Mouse (Mus musculus): ENCODE results near the gene Zfpm1. TPM values are rescaled to one million over a fixed set of nuclear protein-coding genes. Genes with fewer than 3 reads are reported as not detected.

Zfpm1 gene
- polyA plus RNA-seq, 1 experiment from 2014 or later, result 1.5 TPM

DNA sequence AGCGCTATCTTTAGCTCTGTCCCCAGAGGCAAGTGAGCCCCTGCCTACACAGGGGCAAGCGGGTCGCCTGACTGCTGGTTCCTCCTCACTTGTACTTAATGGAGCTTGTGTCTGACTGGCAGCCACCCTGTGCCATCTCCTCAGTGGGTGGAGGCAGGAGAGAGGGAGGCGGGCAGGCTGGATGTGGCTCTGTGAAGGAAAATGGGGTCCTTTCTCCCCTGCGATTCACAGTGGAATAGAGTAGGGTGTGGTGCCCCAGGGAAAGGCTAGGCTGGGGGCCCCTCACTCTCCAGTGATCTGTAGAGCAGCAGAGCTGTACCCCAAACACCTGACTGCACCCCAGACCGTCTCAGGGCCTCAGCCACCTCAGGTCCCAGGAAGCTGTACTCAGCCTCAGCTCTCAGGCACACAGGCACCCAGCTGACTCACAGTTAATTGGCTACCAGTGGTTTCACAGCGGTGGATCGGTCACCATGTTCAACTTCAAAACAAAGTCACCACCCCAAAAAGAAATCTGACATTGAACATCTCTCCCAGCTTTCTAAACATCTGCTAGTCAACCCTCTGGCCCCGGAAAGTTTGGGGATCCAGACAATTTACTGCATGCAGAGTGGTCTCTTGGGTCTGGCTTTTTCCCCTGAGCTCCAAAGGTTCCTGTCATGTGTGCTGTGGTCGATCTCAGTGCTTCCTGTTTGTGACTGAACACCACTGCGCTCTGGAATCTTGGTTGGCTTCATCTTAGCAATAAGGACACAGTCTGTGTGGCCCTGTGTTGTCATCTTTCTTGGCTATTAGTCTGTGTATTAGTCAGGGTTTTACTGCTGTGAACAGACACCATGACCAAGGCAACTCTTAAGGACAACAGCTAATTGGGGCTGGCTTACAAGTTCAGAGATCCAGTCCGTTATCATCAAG, 63.5 kb downstream of the Zfpm1 start:
- no peak overlapping the region for H3K27ac ChIP-seq (replicated peaks)
- no peak overlapping the region for H3K4me3 ChIP-seq
- DNase-seq (ENCODE audit: low spot score), result no peak
- H3K36me3 ChIP-seq (replicated peaks), result no peaks in the 10 kb centered on the region
- no peaks in the 10 kb centered on the region for H3K9me3 ChIP-seq
- 53% methylated on average over 12 of the region's 12 CpGs for WGBS
- peaks cover 84% of the 10 kb centered on the region for H3K27me3 ChIP-seq (replicated peaks; ENCODE audit: low read depth, poor library complexity, severe bottlenecking)
- peaks cover 37% of the 10 kb centered on the region for H3K4me1 ChIP-seq

DNA sequence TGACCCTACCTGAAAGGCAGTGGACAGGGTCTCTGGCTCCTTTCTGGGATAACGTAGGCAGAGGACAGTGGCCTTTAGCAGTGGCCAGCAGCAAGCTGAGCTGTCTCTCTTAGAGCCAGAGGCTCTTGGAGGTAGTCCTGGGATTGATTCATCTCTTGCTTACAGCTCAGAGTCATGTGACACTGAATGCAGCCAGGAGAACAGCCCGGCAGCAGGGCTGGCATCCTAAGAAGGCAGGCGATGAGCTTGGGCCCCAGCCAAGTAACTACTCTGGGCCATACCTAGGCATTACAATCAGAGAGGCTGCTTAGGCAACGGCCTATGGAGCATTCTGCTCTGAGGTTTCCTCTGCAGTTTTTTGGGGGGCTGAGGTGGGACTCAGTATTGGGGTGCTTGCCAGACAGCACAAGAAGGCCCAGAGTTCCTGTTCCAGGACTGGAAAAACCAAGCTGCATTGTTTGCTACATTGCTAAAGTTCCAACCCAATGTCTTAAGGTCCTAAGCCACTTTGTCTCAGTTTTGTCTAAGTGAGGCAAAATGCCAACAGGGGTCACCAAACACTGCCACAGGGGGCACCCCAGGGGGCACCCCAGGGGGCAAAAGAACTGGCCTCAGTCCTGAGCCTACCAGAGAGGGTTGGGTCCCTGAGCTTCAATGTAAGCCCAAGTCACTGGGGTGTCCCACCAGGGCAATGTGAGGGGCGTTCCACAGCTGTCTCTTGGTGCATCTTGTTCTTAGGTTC, 66.0 kb downstream of the Zfpm1 start:
- 79% methylated on average over 5 of the region's 5 CpGs for WGBS
- peaks cover 40% of the 10 kb centered on the region for H3K4me1 ChIP-seq
- H3K9me3 ChIP-seq, result no peaks in the 10 kb centered on the region
- no peaks in the 10 kb centered on the region for H3K36me3 ChIP-seq (replicated peaks)
- no peak overlapping the region for H3K4me3 ChIP-seq
- peaks cover 76% of the 10 kb centered on the region for H3K27me3 ChIP-seq (replicated peaks; ENCODE audit: low read depth, poor library complexity, severe bottlenecking)
- DNase-seq (ENCODE audit: low spot score), result no peak
- no peak overlapping the region for H3K27ac ChIP-seq (replicated peaks)

DNA sequence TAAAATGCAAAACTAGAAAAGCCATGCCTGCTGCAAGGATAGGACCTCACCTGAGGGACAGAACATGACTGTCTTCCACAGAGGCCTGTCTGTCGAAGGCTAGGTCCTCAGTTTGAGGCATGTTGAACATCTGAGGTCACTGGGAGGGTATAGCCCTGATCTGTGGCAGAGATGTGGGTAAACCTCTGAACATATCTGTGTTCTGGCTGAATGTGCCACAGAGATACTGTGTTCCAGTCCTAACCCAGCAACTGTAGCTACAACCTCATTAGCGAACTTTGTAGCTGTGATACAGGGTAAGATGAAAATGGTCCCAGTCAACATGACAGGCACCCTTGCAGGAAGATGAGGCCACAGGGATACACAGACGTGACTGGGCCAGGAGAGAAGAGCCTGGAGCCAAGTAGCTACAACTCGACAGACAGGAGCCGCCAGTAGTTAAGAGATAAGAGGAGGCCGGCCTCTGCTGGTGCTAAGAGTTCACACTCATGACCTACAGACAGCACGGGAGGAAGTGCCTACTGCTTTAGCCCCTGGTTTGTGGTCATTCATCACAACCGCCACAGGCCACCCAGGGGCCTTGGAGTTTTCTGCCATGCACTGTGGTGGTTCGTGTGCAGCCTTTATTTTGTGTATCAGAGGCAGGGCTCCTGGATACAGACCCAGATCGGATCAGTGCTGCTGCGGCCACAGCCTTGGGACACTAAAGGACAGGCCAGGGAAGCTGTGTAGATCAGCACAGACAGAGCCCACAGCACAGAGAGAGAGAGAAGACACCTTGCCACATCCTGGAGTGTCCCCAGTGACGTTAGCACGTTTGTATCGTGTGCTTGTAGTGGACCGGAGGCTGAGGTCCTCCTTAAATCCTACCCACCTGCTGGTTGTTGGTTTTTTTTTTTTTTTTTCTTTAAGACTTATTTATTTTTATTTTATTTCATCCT, 67.7 kb downstream of the Zfpm1 start:
- H3K4me1 ChIP-seq, result peaks cover 23% of the 10 kb centered on the region
- no peak overlapping the region for H3K4me3 ChIP-seq
- peaks cover 67% of the 10 kb centered on the region for H3K27me3 ChIP-seq (replicated peaks; ENCODE audit: low read depth, poor library complexity, severe bottlenecking)
- no peak overlapping the region for H3K27ac ChIP-seq (replicated peaks)
- no peaks in the 10 kb centered on the region for H3K9me3 ChIP-seq
- H3K36me3 ChIP-seq (replicated peaks), result no peaks in the 10 kb centered on the region
- no peak for DNase-seq (ENCODE audit: low spot score)
- 45% methylated on average over 15 of the region's 15 CpGs for WGBS

DNA sequence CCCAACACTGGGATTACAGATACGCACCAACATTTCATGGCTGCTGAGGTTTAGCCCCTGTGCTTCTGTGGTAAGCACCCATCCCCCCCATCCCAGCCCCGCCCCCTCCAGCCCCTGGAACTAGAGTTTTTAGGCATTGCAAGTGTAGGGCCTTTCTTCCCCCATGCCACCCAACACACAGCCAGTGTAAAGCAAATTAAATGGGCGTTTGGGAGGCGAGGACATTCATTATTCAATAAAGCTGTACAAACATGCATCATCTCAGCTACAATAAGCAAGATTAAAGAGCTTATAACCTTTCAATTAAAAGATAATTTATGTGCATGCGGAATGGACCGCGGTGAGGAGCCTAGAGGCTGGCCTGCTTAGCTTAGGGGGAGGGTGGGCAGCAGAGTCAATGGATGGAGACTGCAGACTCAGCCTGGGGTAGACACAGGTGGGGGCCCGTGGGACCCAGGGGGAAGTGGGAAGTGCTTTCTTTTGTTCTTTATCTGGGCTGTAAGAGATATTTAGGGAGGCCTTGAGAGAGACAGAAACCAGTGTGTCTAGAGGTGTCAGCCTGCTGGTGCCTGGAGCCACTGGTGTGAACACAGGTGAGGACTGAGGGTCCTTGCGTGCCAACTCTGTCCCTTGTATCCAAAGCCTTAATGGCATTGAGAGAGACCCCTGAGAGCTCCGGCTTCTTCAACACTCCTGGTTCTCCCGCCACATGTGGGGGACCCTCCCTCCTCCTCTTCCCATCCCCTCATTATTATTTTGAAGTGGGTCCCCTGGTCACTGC, 68.6 kb downstream of the Zfpm1 start:
- Histone ChIP-seq H3K27me3 (replicated peaks; ENCODE audit: low read depth, poor library complexity, severe bottlenecking) (peaks cover 59% of the 10 kb centered on the region), H3K9me3 (no peaks in the 10 kb centered on the region), H3K36me3 (replicated peaks) (no peaks in the 10 kb centered on the region), H3K27ac (replicated peaks) (no peak overlapping the region), H3K4me3 (no peak overlapping the region), H3K4me1 (peaks cover 19% of the 10 kb centered on the region)
- DNase-seq (ENCODE audit: low spot score), result no peak
- 33% methylated on average over 11 of the region's 11 CpGs for WGBS

DNA sequence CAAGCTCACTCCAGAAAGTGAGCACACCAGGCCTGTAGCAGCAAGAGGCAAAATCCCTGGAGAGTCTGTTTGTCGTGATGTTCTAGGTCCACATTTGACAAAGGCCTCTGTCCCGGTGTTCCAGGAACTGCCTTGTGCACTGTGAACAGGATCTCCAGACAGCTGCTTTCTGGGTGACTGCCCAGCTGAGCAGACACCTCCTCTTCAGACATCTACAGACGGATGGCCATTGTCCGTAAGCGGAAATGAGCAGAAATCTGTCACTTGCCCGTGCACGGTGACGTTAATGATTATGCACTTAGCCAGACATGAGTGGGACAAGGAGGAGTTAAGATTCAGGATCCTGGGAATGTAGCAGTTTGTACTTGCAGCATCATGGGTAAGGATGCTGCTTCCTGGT, 72.2 kb downstream of the Zfpm1 start:
- WGBS, result 91% methylated on average over 8 of the region's 8 CpGs
- no peak for DNase-seq (ENCODE audit: low spot score)
- peaks cover 55% of the 10 kb centered on the region for H3K27me3 ChIP-seq (replicated peaks; ENCODE audit: low read depth, poor library complexity, severe bottlenecking)

DNA sequence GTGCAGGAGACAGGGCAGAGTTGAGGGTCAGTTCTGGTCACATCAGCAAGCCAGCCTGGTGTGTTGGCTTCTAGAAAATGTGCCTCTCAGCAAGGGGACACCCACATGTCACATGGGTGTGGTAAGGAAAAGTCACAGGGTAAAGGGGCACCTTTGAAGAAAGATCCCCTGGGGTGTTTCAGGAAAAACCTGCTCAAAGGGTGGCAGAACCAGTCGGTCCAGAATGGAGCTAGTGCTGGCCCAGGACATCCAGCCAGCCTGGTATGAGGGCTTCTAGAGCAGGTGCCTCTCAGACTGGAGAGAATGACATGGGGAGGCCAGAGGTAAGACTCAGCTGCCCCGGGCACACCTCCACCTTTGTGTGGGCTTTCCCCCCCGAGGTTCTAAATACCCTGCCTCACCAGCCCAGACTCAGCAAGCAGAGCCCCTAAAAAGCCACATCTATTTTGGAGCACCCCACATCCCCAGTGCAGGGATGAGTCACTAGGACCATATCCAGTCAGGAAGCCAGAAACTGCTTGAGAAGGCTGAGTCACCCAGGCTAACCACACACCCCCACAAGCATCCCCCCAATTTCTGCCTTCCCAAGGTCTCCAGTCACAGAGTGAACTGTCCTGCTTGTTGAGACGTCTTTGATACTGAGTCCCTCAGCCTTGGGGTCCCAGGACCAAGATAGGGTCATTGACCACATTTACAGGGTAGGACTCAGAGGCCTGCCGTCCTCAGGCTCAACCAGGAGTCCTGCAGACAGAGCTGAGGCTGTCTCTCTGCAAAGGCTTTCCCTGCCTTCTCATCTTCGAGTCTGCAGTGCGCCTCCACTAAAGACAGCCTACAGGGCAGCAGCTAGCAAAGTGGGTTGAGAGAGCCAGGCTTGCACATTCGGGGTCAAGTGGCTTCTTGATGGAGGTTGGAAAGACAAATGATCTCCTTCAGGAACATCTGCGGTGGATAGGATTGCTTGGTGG, 74.0 kb downstream of the Zfpm1 start:
- no peaks in the 10 kb centered on the region for H3K36me3 ChIP-seq (replicated peaks)
- no peaks in the 10 kb centered on the region for H3K9me3 ChIP-seq
- H3K4me3 ChIP-seq, result no peak overlapping the region
- H3K27me3 ChIP-seq (replicated peaks; ENCODE audit: low read depth, poor library complexity, severe bottlenecking), result peaks cover 40% of the 10 kb centered on the region
- peaks cover 15% of the 10 kb centered on the region for H3K4me1 ChIP-seq
- DNase-seq (ENCODE audit: low spot score), result no peak
- H3K27ac ChIP-seq (replicated peaks), result no peak overlapping the region
- WGBS, result 69% methylated on average over 9 of the region's 9 CpGs

More for the DNA sequence above, 72.2 kb downstream of the Zfpm1 start:
- H3K27ac ChIP-seq (replicated peaks), result no peak overlapping the region
- H3K4me1 ChIP-seq, result peaks cover 28% of the 10 kb centered on the region
- no peak overlapping the region for H3K4me3 ChIP-seq
- no peaks in the 10 kb centered on the region for H3K9me3 ChIP-seq
- H3K36me3 ChIP-seq (replicated peaks), result no peaks in the 10 kb centered on the region

DNA sequence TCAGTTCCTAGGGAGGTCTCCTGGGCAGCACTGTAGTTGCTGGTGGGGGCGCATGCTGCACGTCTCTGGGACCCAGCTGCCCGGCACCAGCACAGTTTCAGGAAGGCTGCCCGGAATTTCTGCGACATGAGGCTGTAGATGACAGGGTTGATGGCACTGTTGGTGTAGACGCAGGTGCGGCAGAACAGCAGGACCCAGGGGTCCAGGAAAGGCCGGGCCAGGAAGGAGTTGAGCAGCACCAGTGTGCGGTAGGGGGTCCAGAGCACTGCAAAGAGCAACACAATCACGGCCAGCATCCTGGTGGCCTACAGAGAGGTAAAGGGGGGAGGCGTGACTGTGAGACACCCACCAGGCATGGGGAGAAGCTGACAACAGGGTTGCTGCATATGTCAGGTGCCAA, 75.3 kb downstream of the Zfpm1 start:
- Histone ChIP-seq H3K9me3 (no peaks in the 10 kb centered on the region), H3K36me3 (replicated peaks) (no peaks in the 10 kb centered on the region), H3K27ac (replicated peaks) (no peak overlapping the region), H3K4me1 (peaks cover 15% of the 10 kb centered on the region), H3K4me3 (no peak overlapping the region), H3K27me3 (replicated peaks; ENCODE audit: low read depth, poor library complexity, severe bottlenecking) (peaks cover 37% of the 10 kb centered on the region)
- no peak for DNase-seq (ENCODE audit: low spot score)
- 68% methylated on average over 11 of the region's 11 CpGs for WGBS

DNA sequence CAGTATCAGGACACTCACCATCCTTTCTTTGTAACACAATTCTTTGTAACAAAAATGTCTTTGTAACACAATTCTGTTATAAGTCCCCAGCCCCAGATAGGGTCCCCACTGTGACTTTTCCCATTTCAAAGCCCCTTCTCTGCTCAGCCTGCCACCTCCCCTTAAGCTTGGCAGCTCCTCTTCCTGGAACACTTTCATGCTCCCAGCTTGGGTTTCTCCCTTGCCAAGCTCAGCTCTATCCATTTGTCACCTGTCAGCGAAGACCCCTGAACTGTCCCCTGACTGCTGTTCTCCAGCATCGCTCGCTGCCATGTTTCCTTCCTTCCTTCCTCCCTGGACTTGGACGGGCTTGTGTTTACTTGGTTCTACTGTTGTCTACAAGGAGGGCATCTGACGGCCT, 75.7 kb downstream of the Zfpm1 start:
- no peak for DNase-seq (ENCODE audit: low spot score)
- no peaks in the 10 kb centered on the region for H3K36me3 ChIP-seq (replicated peaks)
- WGBS, result 85% methylated on average over 5 of the region's 5 CpGs
- H3K9me3 ChIP-seq, result no peaks in the 10 kb centered on the region
- no peak overlapping the region for H3K4me3 ChIP-seq
- H3K4me1 ChIP-seq, result peaks cover 19% of the 10 kb centered on the region
- peaks cover 41% of the 10 kb centered on the region for H3K27me3 ChIP-seq (replicated peaks; ENCODE audit: low read depth, poor library complexity, severe bottlenecking)
- H3K27ac ChIP-seq (replicated peaks), result no peak overlapping the region

DNA sequence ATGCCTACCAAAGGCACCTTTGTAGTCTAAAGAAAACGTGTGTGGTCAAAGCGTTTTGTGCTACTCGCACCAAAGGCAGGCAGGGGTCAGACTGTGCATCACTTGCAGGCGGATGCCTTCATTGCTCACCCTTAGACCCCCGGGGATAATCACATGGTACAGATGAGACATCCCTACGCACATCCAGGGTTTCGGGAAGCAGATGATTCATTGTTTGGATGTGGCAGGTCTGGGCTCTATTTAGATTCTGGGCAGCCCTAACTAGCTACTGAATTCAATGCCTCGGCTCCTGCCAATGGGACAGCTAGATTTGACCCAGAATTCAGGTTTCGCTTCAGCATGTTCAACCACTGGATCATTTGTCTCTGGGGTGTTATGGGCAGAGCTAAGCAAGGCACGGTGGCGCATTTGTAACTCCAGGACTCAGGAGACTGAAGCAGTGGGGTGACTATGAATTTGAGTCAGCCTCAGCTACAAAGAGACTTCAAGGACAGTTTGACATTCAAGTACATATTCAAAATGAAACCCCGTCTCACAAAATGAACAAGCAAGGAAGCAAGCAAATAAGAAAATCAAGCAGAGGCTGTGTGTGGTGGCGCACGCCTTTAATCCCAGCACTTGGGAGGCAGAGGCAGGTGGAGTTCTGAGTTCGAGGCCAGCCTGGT, 77.3 kb downstream of the Zfpm1 start:
- 83% methylated on average over 15 of the region's 15 CpGs for WGBS

DNA sequence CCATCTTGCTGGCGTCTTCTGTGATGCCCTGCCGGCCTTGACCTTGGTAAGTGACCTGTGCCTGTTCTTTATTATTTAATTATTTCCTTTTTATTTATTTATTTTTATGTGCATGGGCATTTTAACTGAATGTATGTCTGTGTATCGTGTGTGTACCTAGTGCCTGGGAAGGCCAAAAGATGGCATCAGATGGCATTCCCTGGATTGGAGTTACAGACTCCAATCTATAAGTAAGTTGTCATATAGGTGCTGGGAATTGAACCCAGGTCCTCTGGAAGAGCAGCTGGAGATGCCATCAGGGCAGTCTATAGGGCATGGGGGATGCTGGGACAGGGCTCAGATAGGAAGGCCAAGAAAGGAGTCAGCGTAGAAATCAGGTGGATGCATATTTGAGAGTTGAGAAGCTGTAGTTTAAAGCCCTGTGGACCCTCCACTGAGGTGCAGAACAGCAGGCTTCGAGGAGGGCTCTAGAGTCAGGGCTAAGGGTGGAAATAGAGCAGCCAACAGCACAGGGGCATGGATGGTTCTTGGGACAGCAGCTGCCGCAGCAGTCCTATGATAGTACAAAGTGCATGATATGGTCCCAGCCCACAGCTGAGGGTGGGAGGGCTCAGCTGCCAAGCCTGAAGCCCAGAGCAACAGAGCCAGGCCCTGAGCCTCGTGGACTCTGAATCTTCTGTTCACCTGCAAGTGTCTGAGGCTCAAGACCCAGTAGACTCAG, 78.9 kb downstream of the Zfpm1 start, which contains the start of gene Trhr2:
TSS of gene Trhr2 (minus strand) at position 51 of the 721 bp plus-strand sequence.
- Histone ChIP-seq H3K27ac (replicated peaks) (no peak within 1 kb of the TSS), H3K9me3 (no peaks in the 10 kb centered on the region), H3K36me3 (replicated peaks) (no peaks in the 10 kb centered on the region), H3K27me3 (replicated peaks; ENCODE audit: low read depth, poor library complexity, severe bottlenecking) (peaks cover 47% of the 10 kb centered on the region), H3K4me1 (peaks cover 16% of the 10 kb centered on the region), H3K4me3 (no peak within 1 kb of the TSS)
- 75% methylated on average over 7 of the region's 7 CpGs for WGBS
- DNase-seq (ENCODE audit: low spot score), result no peak

More for the DNA sequence above, 77.3 kb downstream of the Zfpm1 start:
- H3K9me3 ChIP-seq, result no peaks in the 10 kb centered on the region
- DNase-seq (ENCODE audit: low spot score), result no peak
- peaks cover 47% of the 10 kb centered on the region for H3K27me3 ChIP-seq (replicated peaks; ENCODE audit: low read depth, poor library complexity, severe bottlenecking)
- H3K4me3 ChIP-seq, result no peak overlapping the region
- no peak overlapping the region for H3K27ac ChIP-seq (replicated peaks)
- H3K4me1 ChIP-seq, result peaks cover 25% of the 10 kb centered on the region
- no peaks in the 10 kb centered on the region for H3K36me3 ChIP-seq (replicated peaks)

Measured in embryonic facial prominence, embryonic 10.5 days (tissue).